Mouse (Mus musculus) right cerebral cortex, adult 18-20 months (tissue): ENCODE results near the gene Zc3hav1l.

ENCODE experiments used
- DNase-seq: peaks from one replicate; pipeline ENCODE4 v3.0.0; 2022; ENCODE audit warnings: mixed read lengths

Zc3hav1l gene

DNA sequence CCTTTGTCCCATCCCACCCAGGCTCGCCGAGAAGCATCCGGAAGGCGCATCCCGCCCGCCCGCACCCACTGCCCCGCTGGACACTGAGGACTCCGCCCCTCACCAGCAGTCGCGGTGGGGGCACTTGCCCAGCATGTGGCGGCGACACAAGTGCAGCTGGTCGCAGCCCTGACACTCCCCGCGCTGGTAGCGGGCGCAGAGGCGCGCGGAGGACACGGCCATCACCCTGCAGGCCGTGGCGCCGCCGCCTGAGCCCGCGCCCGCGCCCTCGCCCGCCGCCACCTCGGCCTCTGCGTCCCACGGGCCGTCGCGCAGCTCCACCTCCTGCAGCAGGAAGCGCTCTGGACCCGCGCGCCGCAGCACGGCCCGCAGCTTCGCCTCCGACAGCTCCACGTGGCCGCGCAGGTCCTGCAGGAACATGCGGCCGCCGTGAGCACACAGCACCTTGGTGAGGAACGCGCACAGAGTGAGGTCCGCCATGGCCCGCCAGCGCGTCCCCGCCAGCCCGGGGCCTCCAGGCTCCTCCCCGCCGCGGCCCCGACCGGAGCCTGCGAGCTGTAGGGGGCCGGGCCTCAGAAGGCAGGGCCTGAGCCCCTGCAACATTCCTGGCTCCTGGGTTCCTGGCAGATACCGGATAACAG lies at the start of gene Zc3hav1l:
Zc3hav1l (minus strand) TSS at position 499 of the 641 bp plus-strand sequence.
- DNase-seq, result peak; percentile 69

DNA sequence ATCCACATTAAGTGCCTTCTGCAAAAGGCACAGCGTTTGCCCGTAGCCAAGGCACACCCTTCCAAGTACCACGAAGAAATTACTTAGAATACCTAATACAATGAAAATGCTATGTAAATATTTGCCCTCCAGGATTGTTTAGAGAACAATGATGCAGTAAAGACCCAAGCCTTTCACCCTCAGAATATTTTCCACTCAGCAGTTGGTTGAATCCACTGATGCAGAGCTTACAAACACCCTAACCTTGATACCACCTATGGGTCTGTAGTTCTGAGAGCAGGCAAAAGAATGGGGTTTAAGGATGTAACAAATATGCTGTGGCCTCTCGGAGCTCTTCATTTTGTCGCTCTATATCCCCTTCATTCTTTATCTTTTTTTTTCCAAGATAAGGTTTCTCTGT lies 48.8 kb upstream of the Zc3hav1l start:
- DNase-seq, result no peak

DNA sequence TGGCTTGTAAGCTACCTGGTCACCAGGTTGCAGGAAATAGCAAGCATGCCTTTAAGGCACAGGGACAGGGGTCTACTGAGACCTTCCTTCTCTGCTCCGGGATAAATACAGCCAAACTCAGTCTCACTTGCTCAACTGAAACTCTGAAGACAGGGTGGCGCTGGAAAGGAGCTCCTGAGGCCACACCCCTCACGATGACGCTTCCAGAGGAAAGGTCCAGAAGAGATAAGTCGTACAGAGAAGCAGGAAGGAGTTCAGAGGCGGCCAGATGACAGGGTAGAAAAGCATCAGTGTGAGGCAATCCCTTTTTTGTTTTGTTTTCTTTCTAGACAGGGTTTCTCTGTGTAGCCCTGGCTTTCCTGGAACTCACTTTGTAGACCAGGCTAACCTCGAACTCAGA lies 46.7 kb upstream of the Zc3hav1l start:
- DNase-seq, result no peak

GRCm38 (mm10) chr6:38344006-38344670 lies 45.1 kb upstream of the Zc3hav1l start:
- DNase-seq, result no peak

DNA sequence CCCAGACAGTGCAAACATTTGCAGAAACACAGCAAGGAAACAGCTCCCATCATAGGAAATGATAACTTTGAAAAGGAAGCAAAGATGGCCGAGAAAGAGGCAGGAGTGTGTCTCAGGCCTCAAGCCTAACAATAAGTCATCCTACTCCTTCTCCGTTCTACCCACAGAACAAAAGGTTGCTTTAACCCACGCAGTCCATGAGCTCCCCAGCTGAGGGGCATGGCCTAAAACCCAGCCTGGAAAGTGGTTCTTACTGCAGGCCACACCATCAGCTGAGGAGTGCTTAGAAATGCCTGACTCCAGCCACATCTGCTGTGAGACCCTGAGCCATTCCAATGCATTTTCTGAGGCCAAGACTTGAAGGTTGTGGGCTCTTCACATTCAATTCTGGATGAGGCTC lies 44.5 kb upstream of the Zc3hav1l start:
- no peak for DNase-seq

DNA sequence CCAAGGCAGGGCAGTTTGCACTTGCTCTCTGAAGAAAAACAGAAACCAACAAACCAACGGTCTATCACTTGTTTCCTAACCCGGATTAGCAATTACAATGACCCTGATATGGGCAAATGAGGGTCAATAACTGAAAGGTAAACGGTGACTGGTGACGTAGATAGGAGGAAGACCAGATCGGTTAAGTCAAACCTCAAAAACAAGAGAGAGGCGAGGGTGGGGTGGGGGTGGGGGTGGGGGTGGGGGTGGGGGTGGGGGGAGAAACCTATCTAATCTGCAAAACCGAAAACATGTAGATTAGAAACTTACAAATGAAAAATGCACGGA lies 43.6 kb upstream of the Zc3hav1l start:
- no peak for DNase-seq

- no peak for DNase-seq
Measured at GRCm38 (mm10) chr6:38341751-38342665, 42.9 kb upstream of the Zc3hav1l start.

DNA sequence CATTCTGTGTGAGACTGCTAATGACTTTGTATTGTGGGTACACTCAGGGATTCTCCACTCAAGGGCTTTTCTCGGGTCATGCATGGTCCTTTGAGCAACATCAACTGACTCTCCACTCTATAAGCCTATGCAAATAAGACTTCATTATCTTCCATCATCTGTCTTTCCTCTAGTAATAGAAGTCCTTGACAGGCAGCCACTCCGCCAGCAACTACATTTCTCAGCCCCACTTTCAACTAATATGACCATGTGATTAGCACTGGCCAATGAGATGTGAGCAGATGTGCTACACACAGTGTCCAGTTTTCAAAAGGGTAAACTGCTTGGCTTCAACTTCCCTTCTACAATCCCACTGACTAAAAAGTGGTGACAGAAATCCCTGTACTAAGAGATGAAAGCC lies 40.0 kb upstream of the Zc3hav1l start:
- no peak for DNase-seq

- DNase-seq, result no peak
Measured at GRCm38 (mm10) chr6:38337951-38338350, 38.9 kb upstream of the Zc3hav1l start.

GRCm38 (mm10) chr6:38337166-38337705 lies 38.2 kb upstream of the Zc3hav1l start:
- DNase-seq, result no peak

DNA sequence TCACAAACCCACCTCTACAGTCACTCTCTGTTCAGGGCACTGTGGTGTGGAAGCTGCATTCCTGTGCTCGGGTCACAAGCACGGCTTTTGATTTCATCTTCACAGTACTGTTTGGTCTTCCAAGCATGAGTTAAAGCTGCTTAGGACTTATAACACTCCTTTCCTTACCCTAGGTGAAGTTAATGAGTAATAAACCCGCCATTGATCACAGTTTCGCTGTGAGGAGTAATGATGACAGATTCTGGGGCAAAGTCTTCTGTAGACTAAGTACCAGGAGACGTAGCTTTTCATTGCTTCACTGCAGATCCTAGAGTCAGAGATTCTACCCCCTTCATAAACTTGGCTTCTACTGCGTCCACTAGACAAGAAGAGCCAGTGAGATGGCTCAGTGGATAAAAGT lies 36.2 kb upstream of the Zc3hav1l start:
- DNase-seq, result no peak

DNA sequence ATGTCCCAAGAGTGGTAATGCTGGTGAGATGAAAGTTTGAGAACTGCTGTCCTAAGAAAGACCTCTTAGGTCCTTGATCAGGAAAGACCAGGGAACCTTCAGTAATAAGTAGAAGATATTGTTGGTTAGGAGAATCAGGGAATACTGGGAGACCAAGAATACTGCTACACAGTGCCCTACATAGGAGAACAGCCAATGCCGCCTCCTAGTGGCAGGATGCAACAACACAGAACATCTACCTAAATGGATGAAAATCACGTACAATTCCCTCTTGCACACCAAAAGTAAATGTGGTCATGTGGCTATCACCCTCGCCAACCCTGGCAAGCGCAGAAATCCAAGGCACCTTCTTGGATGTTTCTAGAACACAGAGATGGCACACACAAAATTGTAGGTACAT lies 27.5 kb upstream of the Zc3hav1l start:
- peak; percentile 39 for DNase-seq

DNA sequence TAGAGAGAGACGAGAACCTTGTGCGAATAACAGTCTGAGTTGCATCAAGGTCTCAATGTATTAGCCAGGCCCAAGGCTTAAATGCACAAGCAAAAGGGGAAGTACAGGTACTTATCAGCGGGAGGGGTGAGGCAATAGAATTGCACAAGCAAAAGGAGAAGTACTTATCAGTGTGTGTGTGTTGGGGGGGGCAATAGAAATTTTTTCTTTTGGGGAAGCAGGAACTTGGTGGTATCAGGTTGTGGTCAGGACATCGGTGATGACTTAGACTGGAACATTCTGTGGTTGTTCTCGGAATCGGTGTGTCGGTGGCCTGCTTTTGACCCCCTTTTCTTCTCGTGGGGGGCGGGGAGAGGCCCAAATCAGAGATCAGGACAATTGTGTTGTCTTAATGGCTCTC lies 21.6 kb upstream of the Zc3hav1l start:
- DNase-seq, result no peak

- no peak for DNase-seq
Measured at GRCm38 (mm10) chr6:38316050-38316449, 17.0 kb upstream of the Zc3hav1l start.

DNA sequence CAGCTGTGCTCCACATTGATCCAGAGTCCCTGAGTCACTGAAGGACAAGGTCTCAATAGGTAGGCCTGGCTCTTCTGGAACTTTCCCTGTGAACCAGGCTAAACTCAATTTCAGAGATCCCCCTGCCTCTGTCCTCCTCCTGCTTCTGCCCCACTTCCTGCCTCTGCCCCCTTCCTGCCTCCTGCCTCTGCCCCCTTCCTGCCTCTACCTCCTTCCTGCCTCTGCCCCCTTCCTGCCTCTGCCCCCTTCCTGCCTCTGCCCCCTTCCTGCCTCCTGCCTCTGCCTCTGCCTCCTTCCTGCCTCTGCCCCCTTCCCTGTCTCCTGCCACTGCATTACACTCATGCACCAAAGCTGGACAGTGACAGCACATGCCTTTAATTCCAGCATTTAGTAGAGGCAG lies 10.7 kb upstream of the Zc3hav1l start:
- DNase-seq, result no peak

- DNase-seq, result no peak
Measured at GRCm38 (mm10) chr6:38304981-38305380, 5.9 kb upstream of the Zc3hav1l start.

DNA sequence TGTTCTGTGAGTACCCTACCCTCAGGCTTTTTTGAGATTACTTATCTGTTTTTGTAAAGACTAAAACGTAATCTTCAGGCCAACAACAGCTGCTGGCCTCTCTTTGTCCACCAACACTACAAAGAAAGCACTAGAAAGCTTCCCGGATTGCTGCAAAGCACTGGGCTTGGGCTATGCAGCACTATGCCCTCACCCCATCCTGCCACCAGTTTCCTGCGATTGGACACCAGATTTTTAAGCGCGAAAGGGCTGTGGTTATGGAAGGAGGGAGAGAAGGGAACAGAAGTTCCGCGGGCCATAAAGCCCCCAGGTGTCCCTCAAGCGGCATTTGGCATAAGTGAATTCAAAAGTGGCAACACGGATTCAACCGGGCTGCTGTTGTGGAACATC lies 818 bp downstream of the Zc3hav1l start:
- DNase-seq, result no peak

DNA sequence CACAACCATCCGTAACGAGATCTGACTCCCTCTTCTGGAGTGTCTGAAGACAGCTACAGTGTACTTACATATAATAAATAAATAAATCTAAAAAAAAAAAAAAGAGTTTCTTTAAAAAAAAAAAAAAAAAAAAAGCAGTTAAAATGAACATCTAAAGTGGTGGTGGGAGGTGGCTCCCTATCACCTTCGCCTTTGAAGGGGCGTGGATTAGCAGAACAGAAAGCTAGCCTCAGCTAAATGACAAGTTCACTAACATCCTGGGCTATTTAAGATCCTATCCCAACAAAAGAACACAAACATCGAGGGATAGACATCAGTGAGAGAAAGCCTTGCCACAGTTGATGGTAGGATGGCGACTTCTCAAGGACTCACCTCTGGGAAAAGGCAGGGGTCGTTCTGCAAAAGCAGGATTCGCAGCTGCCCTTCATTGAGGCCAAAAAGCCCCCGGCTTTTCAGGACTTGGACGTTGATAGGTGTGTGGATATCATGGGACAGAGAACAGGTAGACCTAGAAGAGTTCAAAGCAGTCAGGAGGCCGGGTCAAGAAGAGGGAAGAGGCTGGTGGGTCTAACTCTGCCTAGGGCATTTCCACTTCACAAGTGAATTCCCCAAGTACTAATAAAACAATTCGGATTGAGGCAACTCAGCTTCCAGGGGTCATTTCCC lies 1.3 kb downstream of the Zc3hav1l start:
- no peak for DNase-seq

DNA sequence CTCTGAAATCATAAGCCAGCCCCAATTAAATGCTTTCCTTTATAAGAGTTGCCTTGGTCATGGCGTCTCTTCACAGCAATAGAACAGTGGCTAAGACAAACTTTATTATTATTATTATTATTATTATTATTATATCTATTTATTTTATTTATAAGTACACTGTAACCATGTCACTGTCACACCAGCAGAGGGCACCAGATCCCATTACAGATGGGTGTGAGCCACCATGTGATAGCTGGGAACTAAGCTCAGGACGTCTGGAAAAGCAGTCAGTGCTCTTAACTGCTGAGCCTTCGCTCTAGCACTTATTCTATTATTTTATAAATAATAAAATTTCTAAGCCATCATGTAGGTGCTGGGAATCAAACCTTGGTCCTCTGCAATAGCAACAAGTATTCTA lies 5.4 kb downstream of the Zc3hav1l start:
- DNase-seq, result no peak

DNA sequence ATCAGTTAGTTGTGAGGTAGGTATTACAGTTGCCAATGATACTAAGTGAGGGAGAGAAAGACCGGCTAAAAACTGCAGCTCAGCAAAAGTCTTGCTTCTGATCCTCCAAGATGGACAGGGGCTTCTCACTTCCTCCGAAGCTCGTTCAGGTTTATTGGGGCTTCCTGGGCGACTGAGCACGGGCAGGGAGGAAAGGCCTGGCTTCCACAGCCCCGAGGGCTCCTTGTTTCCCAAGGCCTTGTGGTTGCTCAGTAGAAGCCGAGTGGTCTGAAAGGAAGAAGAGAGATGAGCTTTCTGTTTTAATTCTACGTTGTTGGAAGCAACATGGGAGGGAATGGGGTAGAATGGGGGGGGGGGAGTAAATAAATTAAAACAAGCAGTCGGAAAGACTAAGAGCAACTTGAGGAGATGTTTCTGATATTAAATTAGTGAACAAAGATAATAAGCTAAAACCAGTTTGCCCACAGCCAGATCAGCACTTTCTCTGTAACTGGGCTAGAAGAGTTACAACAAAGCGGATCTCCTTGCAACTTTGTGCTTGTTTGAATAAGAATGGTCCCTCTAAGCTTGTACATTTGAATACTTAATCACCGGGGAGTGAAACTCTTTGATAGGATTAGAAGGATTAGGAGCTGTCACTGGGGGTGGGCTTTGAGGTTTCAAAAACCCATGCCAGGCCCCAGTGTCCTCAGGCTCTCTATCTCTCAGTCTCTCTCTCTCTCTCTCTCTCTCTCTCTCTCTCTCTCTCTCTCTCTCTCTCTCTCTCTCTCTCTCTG lies 6.0 kb downstream of the Zc3hav1l start:
- no peak for DNase-seq

DNA sequence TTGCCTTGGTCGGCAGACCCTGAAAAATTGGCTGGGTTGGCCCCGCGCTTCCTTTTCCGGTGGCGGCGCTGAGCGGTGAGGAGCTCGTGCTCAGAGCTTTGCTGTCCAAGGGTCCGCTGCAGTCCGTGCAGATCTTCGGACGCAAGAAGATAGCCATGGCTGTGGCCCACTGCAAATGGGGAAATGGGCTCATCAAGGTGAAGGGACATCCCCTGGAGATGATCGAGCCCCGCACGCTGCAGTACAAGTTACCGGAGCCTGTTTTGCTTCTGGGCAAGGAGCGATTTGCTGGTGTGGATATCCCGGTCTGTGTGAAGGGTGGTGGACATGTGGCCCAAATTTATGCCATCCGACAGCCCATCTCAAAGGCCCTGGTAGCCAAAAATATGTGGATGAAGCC lies 14.6 kb downstream of the Zc3hav1l start:
- DNase-seq, result no peak

- no peak for DNase-seq
Measured at GRCm38 (mm10) chr6:38264466-38264865, 34.6 kb downstream of the Zc3hav1l start.
